Mouse (Mus musculus) kidney, adult 2 months (tissue): ENCODE measurements around the gene Rdh11. TPM values are rescaled to one million over a fixed set of nuclear protein-coding genes. Genes with fewer than 3 reads are reported as not detected.
"Not testable (repeated sequence)": the region's sequence is repeated elsewhere in the genome, so short reads cannot be mapped to it uniquely, and the experiment has no call there.

Source experiments
- DNase-seq: peaks from one replicate; pipeline ENCODE4 v3.0.0; 2021
- H3K27ac ChIP-seq: fragments of 200-500 bp; 2 replicates; pipeline ENCODE4 v1.5.1; 2012; ENCODE audit warnings: low read depth, low read length, control low read depth, inconsistent platforms; ENCODE audit not compliant: insufficient read depth
- H3K27me3 ChIP-seq: fragments of 200-500 bp; replicated peaks from 2 replicates; pipeline ENCODE4 v1.6.1; 2012; ENCODE audit warnings: mild to moderate bottlenecking, moderate library complexity, low read length, inconsistent platforms; ENCODE audit not compliant: control insufficient read depth, insufficient read depth
- H3K36me3 ChIP-seq: fragments of 200-500 bp; 2 replicates; pipeline ENCODE4 v1.6.1; 2012; ENCODE audit warnings: mild to moderate bottlenecking, moderate library complexity, low read length, inconsistent platforms; ENCODE audit not compliant: control insufficient read depth, insufficient read depth
- H3K4me1 ChIP-seq: fragments of 200-500 bp; 2 replicates; pipeline ENCODE4 v1.6.1; 2011; ENCODE audit warnings: low read length; ENCODE audit not compliant: control insufficient read depth, insufficient read depth
- H3K4me3 ChIP-seq: fragments of 200-500 bp; 2 replicates; pipeline ENCODE4 v1.5.1; 2011; ENCODE audit warnings: mild to moderate bottlenecking, low read depth, low read length, control low read depth; ENCODE audit not compliant: insufficient read depth
- CTCF ChIP-seq: fragments of 200-500 bp; conservative IDR thresholded peaks from 2 replicates; pipeline ENCODE4 v1.5.1; 2011; ENCODE audit warnings: low read depth, mild to moderate bottlenecking, control low read depth, low read length, moderate library complexity, mixed read lengths; ENCODE audit not compliant: insufficient read depth, insufficient read length
- POLR2A ChIP-seq: fragments of 200-500 bp; IDR thresholded peaks from one replicate; pipeline ENCODE4 v1.6.1; 2011; ENCODE audit warnings: low read depth, low read length, control low read depth
- WGBS: fragments of 180-500 bp; shearing (Covaris S2); methylation state at CpG from one replicate; pipeline ENCODE4 v1.1.7; 2018; 5-methylcytosine and 5-hydroxymethylcytosine counted together
- polyA plus RNA-seq: library from polyadenylated mRNA; depleted of rRNA; stranded (reverse); fragments of >200 nt; gene quantifications from 2 replicates; pipeline ENCODE4 v1.2.3, GENCODE M21; 2012

The Rdh11 gene
- polyA plus RNA-seq, 1 experiment = 13.0 TPM

DNA sequence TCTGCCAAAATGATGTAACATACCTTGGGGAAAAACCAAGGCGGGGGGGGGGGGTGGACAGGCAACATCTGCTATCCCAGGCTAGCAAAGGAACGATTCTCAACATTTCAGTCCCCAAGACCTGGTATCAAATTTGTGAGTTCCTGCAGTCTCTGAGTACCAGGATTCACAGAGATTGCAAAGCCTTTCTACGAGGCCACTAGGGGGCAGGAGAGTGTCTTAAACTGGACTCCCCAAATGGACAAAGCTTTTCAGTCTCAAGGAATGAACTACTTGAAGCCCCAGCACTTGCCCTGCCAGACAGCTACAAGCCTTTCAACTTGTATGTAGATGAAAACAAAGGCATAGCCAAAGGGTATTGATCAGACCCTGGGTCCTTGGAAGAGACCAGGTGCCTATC is 1.3 kb upstream of the Rdh11 start:
- Histone ChIP-seq H3K27me3 (no peaks in the 10 kb centered on the region), H3K36me3 (no peaks in the 10 kb centered on the region), H3K27ac (no peak overlapping the region), H3K4me1 (peaks cover 8% of the 10 kb centered on the region; the same call in 1 of the 2 replicates), H3K4me3 (no peak overlapping the region)
- DNase-seq = peak; percentile 74
- TF ChIP-seq POLR2A = no peak
- TF ChIP-seq CTCF = peak; percentile 68
- WGBS = 1% methylated on average over 3 of the region's 3 CpGs

GRCm38 (mm10) chr12:79191701-79192100 is 392 bp downstream of the Rdh11 start:
- peak; percentile 53 for TF ChIP-seq CTCF
- TF ChIP-seq POLR2A = no peak
- H3K27ac ChIP-seq = no peak overlapping the region
- H3K4me3 ChIP-seq = peak overlapping the region; percentile 73
- H3K27me3 ChIP-seq = no peaks in the 10 kb centered on the region
- WGBS = 6% methylated on average over 14 of the region's 14 CpGs
- peaks cover 8% of the 10 kb centered on the region; the same call in 1 of the 2 replicates for H3K4me1 ChIP-seq
- peak; percentile 75 for DNase-seq
- H3K36me3 ChIP-seq = no peaks in the 10 kb centered on the region

DNA sequence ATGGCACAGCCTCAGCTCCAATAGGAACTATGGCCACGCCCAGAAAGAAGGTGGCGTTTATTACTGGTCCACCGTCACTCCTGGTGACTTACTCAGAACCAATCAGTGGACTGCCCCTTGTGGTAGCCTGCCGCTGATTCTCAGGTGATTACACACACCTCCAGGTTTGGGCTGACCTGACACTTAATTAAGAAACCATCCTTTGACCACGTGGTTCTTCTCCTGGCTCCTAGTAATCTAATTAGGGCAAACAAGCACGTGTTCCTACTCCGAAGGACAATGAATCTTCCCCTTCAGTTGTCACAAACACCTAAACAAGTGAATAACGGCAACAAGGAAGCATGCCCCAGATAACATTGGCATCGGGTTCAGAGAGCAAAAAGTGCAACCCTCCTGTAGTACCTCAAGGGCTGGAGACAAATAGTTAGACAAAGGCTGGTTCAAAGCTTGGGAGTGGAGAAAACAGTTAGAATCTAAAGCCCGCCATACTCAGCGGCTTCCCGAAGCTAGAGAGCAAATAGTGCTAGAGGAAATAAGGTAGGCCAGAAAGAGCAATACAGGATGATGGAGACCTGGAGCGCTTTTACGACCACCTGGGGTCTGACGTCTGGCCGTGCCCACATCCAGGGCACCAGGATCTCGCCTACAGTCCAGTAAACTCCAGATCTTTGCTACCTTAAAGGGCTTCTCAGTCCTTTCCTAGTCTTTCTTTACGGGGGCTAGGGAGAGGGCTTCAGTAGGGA is 991 bp downstream of the Rdh11 start:
- H3K4me3 ChIP-seq = peak overlapping the region; percentile 73
- TF ChIP-seq CTCF (0 out of 2 replicates have a peak, but pooled peaks have one; percentile 11), POLR2A (no peak)
- peaks cover 8% of the 10 kb centered on the region; the same call in 1 of the 2 replicates for H3K4me1 ChIP-seq
- DNase-seq = peak; percentile 70
- WGBS = 3% methylated on average over 18 of the region's 18 CpGs
- no peak overlapping the region for H3K27ac ChIP-seq
- peaks cover 1% of the 10 kb centered on the region; the same call in 1 of the 2 replicates for H3K36me3 ChIP-seq
- no peaks in the 10 kb centered on the region for H3K27me3 ChIP-seq

- H3K27ac ChIP-seq, H3K36me3 ChIP-seq: not testable (repeated sequence)
- WGBS = 77% methylated on average over 5 of the region's 6 CpGs
Observed at GRCm38 (mm10) chr12:79185160-79185559, 6.9 kb downstream of the Rdh11 start.

GRCm38 (mm10) chr12:79175998-79176397 is 16.1 kb downstream of the Rdh11 start:
- no peak for DNase-seq
- no peak overlapping the region for H3K27ac ChIP-seq
- H3K4me3 ChIP-seq = no peak overlapping the region
- H3K4me1 ChIP-seq = peaks cover 6% of the 10 kb centered on the region; the same call in 1 of the 2 replicates
- TF ChIP-seq CTCF (no peak), POLR2A (no peak)
- no peaks in the 10 kb centered on the region for H3K27me3 ChIP-seq
- WGBS = 92% methylated on average over 5 of the region's 5 CpGs
- no peaks in the 10 kb centered on the region; the same call in 1 of the 2 replicates for H3K36me3 ChIP-seq

More at GRCm38 (mm10) chr12:79185160-79185559, 6.9 kb downstream of the Rdh11 start:
- not testable (repeated sequence) for H3K27me3 ChIP-seq, DNase-seq, H3K4me1 ChIP-seq, H3K4me3 ChIP-seq

DNA sequence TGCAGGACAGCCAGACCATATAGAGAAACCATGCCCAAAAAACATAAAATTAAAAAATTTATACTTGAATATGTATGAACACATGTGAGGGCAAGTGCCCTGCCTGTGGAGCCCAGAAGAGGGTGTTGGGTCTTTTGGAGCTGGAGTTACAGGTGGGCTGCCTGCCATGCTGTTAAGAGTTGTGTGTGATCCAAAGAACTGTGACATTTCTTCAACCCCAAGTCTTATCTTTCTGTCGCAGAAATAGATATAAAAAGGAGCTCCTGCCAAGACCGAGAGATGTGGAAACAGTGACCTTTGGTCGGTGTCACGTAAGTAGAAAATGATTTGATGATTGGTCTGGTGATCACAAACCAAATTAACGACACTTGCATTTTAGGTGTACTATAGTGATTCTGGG is 18.4 kb downstream of the Rdh11 start:
- TF ChIP-seq CTCF = no peak
- TF ChIP-seq POLR2A = no peak
- no peak for DNase-seq
- WGBS = 56% methylated on average over 5 of the region's 5 CpGs
- peaks cover 6% of the 10 kb centered on the region; the same call in 1 of the 2 replicates for H3K4me1 ChIP-seq
- no peak overlapping the region for H3K27ac ChIP-seq
- H3K4me3 ChIP-seq = no peak overlapping the region
- no peaks in the 10 kb centered on the region; the same call in 1 of the 2 replicates for H3K36me3 ChIP-seq
- H3K27me3 ChIP-seq = no peaks in the 10 kb centered on the region
